ENCODE assay signal across 26 mouse cellular contexts in the genomic region with DNA sequence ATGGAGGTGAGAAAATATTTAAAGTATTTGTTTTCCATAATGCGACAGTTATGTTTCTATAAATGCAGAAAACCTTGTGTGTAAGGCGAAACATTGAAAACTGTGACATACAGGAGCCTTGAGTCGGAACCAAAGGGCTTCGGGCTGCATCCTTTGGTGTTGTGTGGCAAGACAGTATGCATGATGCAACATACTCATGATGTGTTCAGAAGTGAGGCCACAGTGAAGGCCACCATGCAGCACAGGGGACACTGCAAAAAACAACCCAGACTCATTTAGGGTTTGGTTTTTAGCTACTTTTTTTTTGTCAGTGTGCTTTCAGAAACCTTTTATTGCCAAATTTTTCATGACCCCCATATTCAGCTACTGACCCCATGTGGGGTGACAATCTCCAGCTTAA. TPM values are rescaled to one million over a fixed set of nuclear protein-coding genes. Genes with fewer than 3 reads are reported as not detected.
A peak's percentile ranks its signal among the peaks of the same experiment; 100 is the strongest.
DNase-seq lines count a peak whose midpoint lies in the region.
"Had no signal": no experiment of that assay in that cellular context is flagged by ENCODE, and none has a peak within 500 bp of the region (broad histone marks: within the 10 kb centered on the region; RNA-seq: fewer than 3 reads in every experiment).

No protein-coding gene starts in this region.

- peak; percentile 62 for DNase-seq in adrenal gland, adult 2 months
- DNase-seq in adrenal gland, postnatal 4 days (ENCODE audit: low spot score in 2 of 2), result no peak
- DNase-seq in adrenal gland, postnatal 10 days, result peak; percentile 16
- peak; percentile 49 for DNase-seq in adrenal gland, postnatal 14 days
- DNase-seq in gastrocnemius, postnatal 4 days (ENCODE audit: low spot score in 2 of 2), result no peak
- no peak for DNase-seq in layer of hippocampus, adult 9-10 months (ENCODE audit: low spot score)
- DNase-seq: cerebellum, adult 11 months; cerebellum, adult 18-20 months; cerebellum, adult 8-10 months; cerebellum, adult 9-11 months; cerebellum, postnatal 14 days; cerebellum, postnatal 36 days; embryo, embryonic 11 days had no signal

RNA-seq across cellular contexts. Expression of gene Krt76, which starts 2.5 kb away (rescaled TPM):
- not detected for total RNA-seq in adrenal gland, adult 2 months (2021)
- not detected in 2 replicates for polyA plus RNA-seq in adrenal gland, adult 2 months (2012; rRNA removed)
- not detected for total RNA-seq in adrenal gland, postnatal 4 days (2021)
- total RNA-seq in adrenal gland, postnatal 10 days (2021), result not detected
- not detected in 2 replicates for total RNA-seq in adrenal gland, postnatal 14 days (2021)
- total RNA-seq in gastrocnemius, postnatal 4 days (2021), result not detected
- total RNA-seq: common myeloid progenitor, adult 5-6 weeks; MEL had no signal
- polyA plus RNA-seq: activated CD4-positive, CD25-positive, alpha-beta regulatory T cell, adult 4 months; brain, embryonic 14.5 days; C2C12; embryonic facial prominence, embryonic 11.5 days; erythroblast, embryonic 14.5 days; forebrain, embryonic 10.5 days; forebrain, embryonic 12.5 days; forebrain, embryonic 14.5 days; forebrain, embryonic 16.5 days; frontal cortex, adult 2 months had no signal

RNA-seq across cellular contexts. Expression of gene Krt77, which starts 25.7 kb away (rescaled TPM):
- total RNA-seq in adrenal gland, adult 2 months (2021), result not detected
- not detected in 2 replicates for polyA plus RNA-seq in adrenal gland, adult 2 months (2012; rRNA removed)
- total RNA-seq in adrenal gland, postnatal 4 days (2021), result not detected
- total RNA-seq in adrenal gland, postnatal 10 days (2021), result not detected
- total RNA-seq in adrenal gland, postnatal 14 days (2021), result not detected in 2 replicates
- not detected for total RNA-seq in gastrocnemius, postnatal 4 days (2021)
- total RNA-seq: common myeloid progenitor, adult 5-6 weeks; ES-E14; MEL had no signal
- polyA plus RNA-seq: activated CD4-positive, CD25-positive, alpha-beta regulatory T cell, adult 4 months; C2C12; embryonic facial prominence, embryonic 11.5 days; erythroblast, embryonic 14.5 days; forebrain, embryonic 10.5 days; forebrain, embryonic 12.5 days had no signal

RNA-seq across cellular contexts. Expression of gene Krt4, which starts 29.3 kb away (rescaled TPM):
- not detected for total RNA-seq in adrenal gland, adult 2 months (2021)
- polyA plus RNA-seq in adrenal gland, adult 2 months (2012; rRNA removed), result 0.08 and 0.33 TPM in 2 replicates
- total RNA-seq in adrenal gland, postnatal 4 days (2021), result not detected
- total RNA-seq in adrenal gland, postnatal 10 days (2021), result under 1 TPM in 1 of 2 experiments, not detected in 1; 0.18 TPM
- 0.15 TPM in 1 of 2 replicates, not detected in the other for total RNA-seq in adrenal gland, postnatal 14 days (2021)
- total RNA-seq in gastrocnemius, postnatal 4 days (2021), result under 1 TPM; 0.44 to 0.67 TPM
- total RNA-seq: common myeloid progenitor, adult 5-6 weeks; MEL had no signal
- polyA plus RNA-seq: activated CD4-positive, CD25-positive, alpha-beta regulatory T cell, adult 4 months; C2C12; embryonic facial prominence, embryonic 11.5 days; erythroblast, embryonic 14.5 days; forebrain, embryonic 10.5 days; forebrain, embryonic 12.5 days; forebrain, embryonic 14.5 days; forebrain, embryonic 16.5 days; frontal cortex, adult 2 months had no signal

RNA-seq across cellular contexts. Expression of gene Krt1, which starts 44.6 kb away (rescaled TPM):
- under 1 TPM; 0.10 to 0.17 TPM for total RNA-seq in adrenal gland, adult 2 months (2021)
- 0.68 and 1.2 TPM in 2 replicates for polyA plus RNA-seq in adrenal gland, adult 2 months (2012; rRNA removed)
- under 1 TPM; 0.39 to 0.45 TPM for total RNA-seq in adrenal gland, postnatal 4 days (2021)
- under 1 TPM; 0.18 to 0.51 TPM for total RNA-seq in adrenal gland, postnatal 10 days (2021)
- total RNA-seq in adrenal gland, postnatal 14 days (2021), result 0.23 and 0.44 TPM in 2 replicates
- total RNA-seq in gastrocnemius, postnatal 4 days (2021), result 1 to 10 TPM in 1 of 2 experiments, under 1 TPM in 1; 0.81 to 3.1 TPM
- total RNA-seq: common myeloid progenitor, adult 5-6 weeks; MEL had no signal
- polyA plus RNA-seq: activated CD4-positive, CD25-positive, alpha-beta regulatory T cell, adult 4 months; C2C12; erythroblast, embryonic 14.5 days had no signal

RNA-seq across cellular contexts. Expression of gene Krt79, which starts 44.9 kb away (rescaled TPM):
- 1 to 10 TPM; 1.1 to 2.3 TPM for total RNA-seq in adrenal gland, adult 2 months (2021)
- 0.26 and 1.8 TPM in 2 replicates for polyA plus RNA-seq in adrenal gland, adult 2 months (2012; rRNA removed)
- total RNA-seq in adrenal gland, postnatal 4 days (2021), result 1 to 10 TPM; 1.2 to 1.4 TPM
- total RNA-seq in adrenal gland, postnatal 10 days (2021), result 1 to 10 TPM; 3.8 to 5.3 TPM
- total RNA-seq in adrenal gland, postnatal 14 days (2021), result 3.7 and 3.9 TPM in 2 replicates
- under 1 TPM; 0.44 to 0.47 TPM for total RNA-seq in gastrocnemius, postnatal 4 days (2021)
- total RNA-seq: common myeloid progenitor, adult 5-6 weeks; MEL had no signal
- polyA plus RNA-seq: activated CD4-positive, CD25-positive, alpha-beta regulatory T cell, adult 4 months; embryonic facial prominence, embryonic 11.5 days; erythroblast, embryonic 14.5 days; frontal cortex, adult 2 months had no signal

Comparison
In these comparisons a context has a peak if more than half of its experiments do, and no peak if none do; other contexts are left out.
1. DNase-seq: peak in adrenal gland, adult 2 months (single experiment), adrenal gland, postnatal 10 days (single experiment) and adrenal gland, postnatal 14 days (single experiment); none in adrenal gland, postnatal 4 days (0 of 2), gastrocnemius, postnatal 4 days (0 of 2) and layer of hippocampus, adult 9-10 months (single experiment).